In the genomic region with DNA sequence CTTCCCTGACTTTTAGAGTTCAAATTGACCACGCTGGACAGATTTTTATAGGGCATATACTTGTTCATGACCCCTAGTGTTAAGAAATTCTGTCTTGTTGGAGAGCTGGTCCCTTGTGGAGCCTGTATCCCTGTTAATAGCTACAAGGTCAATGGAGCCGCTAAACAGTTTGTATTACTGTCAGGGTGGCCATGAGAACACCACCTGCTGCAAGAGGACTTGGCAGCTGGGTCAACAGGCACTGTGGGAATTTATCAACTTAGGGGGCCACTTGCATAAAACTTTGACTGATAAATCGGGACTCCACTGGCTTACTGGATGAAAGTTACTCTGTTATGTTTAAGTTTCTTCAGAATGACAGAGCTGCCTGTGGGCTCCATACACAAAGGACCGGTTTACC, we compare ENCODE assay signal across 30 mouse cellular contexts.
DNase-seq lines count a peak whose midpoint lies in the region; ATAC-seq and TF ChIP-seq lines count a peak whose summit lies in the region.
"Had no signal": no experiment of that assay in that cellular context is flagged by ENCODE, and none has a peak within 500 bp of the region (broad histone marks: within the 10 kb centered on the region; RNA-seq: fewer than 3 reads in every experiment).

No protein-coding gene starts in this region.

- H3K9ac ChIP-seq in lung, embryonic 14.5 days: no peak overlapping the region
- H3K9ac ChIP-seq: embryonic facial prominence, embryonic 15.5 days; heart, embryonic 13.5 days; hindbrain, embryonic 15.5 days; limb, embryonic 12.5 days; liver, embryonic 15.5 days; midbrain, embryonic 12.5 days had no signal

- DNase-seq in lung, embryonic 14.5 days: no peak
- DNase-seq in lung, adult 18-20 months: no peak
- DNase-seq in ovary, postnatal 36 days (ENCODE audit: low spot score): peak; percentile 6
- no peak for DNase-seq in ovary, postnatal 14 days (ENCODE audit: low spot score)
- DNase-seq in embryonic facial prominence, embryonic 10.5 days (ENCODE audit: low spot score): peak; percentile 44
- peak; percentile 32 for DNase-seq in retina, postnatal 1 day
- no peak for DNase-seq in left cerebral cortex, postnatal 4 days
- DNase-seq in forebrain, embryonic 10.5 days (ENCODE audit: extremely low spot score, low spot score): no peak
- DNase-seq: adrenal gland, postnatal 10 days; cerebellum, adult 8-10 months; cerebellum, postnatal 25 days; gastrocnemius, postnatal 25 days; heart, adult 2 months; heart, postnatal 10 days; kidney, adult 8-10 months; layer of hippocampus, postnatal 36 days; lung, postnatal 10 days; right cerebral cortex, postnatal 25 days; thymus, postnatal 4 days had no signal

- H3K4me1 ChIP-seq in lung, embryonic 14.5 days (ENCODE audit: insufficient read depth): 0 out of 2 replicates have a peak, but pooled peaks cover 2% of the 10 kb centered on the region
- H3K4me1 ChIP-seq in embryonic facial prominence, embryonic 10.5 days: peaks cover 28% of the 10 kb centered on the region
- H3K4me1 ChIP-seq in forebrain, embryonic 10.5 days: peaks cover 18% of the 10 kb centered on the region
- H3K4me1 ChIP-seq: hindbrain, embryonic 15.5 days; liver, embryonic 15.5 days; midbrain, embryonic 12.5 days had no signal

- H3K9me3 ChIP-seq in lung, embryonic 14.5 days (ENCODE audit: low read depth, low read length): no peaks in the 10 kb centered on the region
- no peaks in the 10 kb centered on the region for H3K9me3 ChIP-seq in embryonic facial prominence, embryonic 10.5 days
- H3K9me3 ChIP-seq in forebrain, embryonic 10.5 days: no peaks in the 10 kb centered on the region
- H3K9me3 ChIP-seq: embryonic facial prominence, embryonic 15.5 days; heart, embryonic 13.5 days; hindbrain, embryonic 15.5 days; limb, embryonic 12.5 days; liver, embryonic 15.5 days; midbrain, embryonic 12.5 days had no signal

- H3K27ac ChIP-seq in lung, embryonic 14.5 days (ENCODE audit: low read depth): peak overlapping the region; percentile 71
- H3K27ac ChIP-seq in embryonic facial prominence, embryonic 10.5 days (replicated peaks): no peak overlapping the region
- no peak overlapping the region for H3K27ac ChIP-seq in forebrain, embryonic 10.5 days
- H3K27ac ChIP-seq: embryonic facial prominence, embryonic 15.5 days; heart, adult 2 months; heart, embryonic 13.5 days; hindbrain, embryonic 15.5 days; kidney, postnatal 0 days; limb, embryonic 12.5 days; liver, embryonic 15.5 days; midbrain, embryonic 12.5 days had no signal

- H3K4me3 ChIP-seq in lung, embryonic 14.5 days (ENCODE audit: low read depth, low read length): no peak overlapping the region
- H3K4me3 ChIP-seq in embryonic facial prominence, embryonic 10.5 days: no peak overlapping the region
- H3K4me3 ChIP-seq in forebrain, embryonic 10.5 days: no peak overlapping the region
- H3K4me3 ChIP-seq: embryonic facial prominence, embryonic 15.5 days; heart, adult 2 months; heart, embryonic 13.5 days; hindbrain, embryonic 15.5 days; limb, embryonic 12.5 days; liver, embryonic 15.5 days; midbrain, embryonic 12.5 days; myocyte had no signal

- 8% methylated on average over 4 of the region's 4 CpGs for WGBS in lung, embryonic 14.5 days
- WGBS in embryonic facial prominence, embryonic 10.5 days: 54% methylated on average over 4 of the region's 4 CpGs
- WGBS in forebrain, embryonic 10.5 days: 79% methylated on average over 4 of the region's 4 CpGs

- peak; percentile 52; the same call in 1 of the 2 replicates for ATAC-seq in lung, embryonic 14.5 days (ENCODE audit: insufficient read depth)
- ATAC-seq: forebrain, embryonic 14.5 days; inflammation-experienced regulatory T-cells, adult 6 months; Patski had no signal

- H3K36me3 ChIP-seq in lung, embryonic 14.5 days (ENCODE audit: insufficient read depth): no peaks in the 10 kb centered on the region
- H3K36me3 ChIP-seq in embryonic facial prominence, embryonic 10.5 days (replicated peaks): no peaks in the 10 kb centered on the region
- H3K36me3 ChIP-seq in forebrain, embryonic 10.5 days (replicated peaks): no peaks in the 10 kb centered on the region
- H3K36me3 ChIP-seq: embryonic facial prominence, embryonic 15.5 days; heart, embryonic 13.5 days; hindbrain, embryonic 15.5 days; limb, embryonic 12.5 days; liver, embryonic 15.5 days; midbrain, embryonic 12.5 days had no signal

- H3K27me3 ChIP-seq in lung, embryonic 14.5 days (ENCODE audit: insufficient read depth, low read length): no peaks in the 10 kb centered on the region
- H3K27me3 ChIP-seq in embryonic facial prominence, embryonic 10.5 days (replicated peaks; ENCODE audit: low read depth, poor library complexity, severe bottlenecking): no peaks in the 10 kb centered on the region
- no peaks in the 10 kb centered on the region for H3K27me3 ChIP-seq in forebrain, embryonic 10.5 days (ENCODE audit: poor library complexity, severe bottlenecking)
- H3K27me3 ChIP-seq: embryonic facial prominence, embryonic 15.5 days; heart, embryonic 13.5 days; hindbrain, embryonic 15.5 days; limb, embryonic 12.5 days; liver, embryonic 15.5 days; midbrain, embryonic 12.5 days; Patski had no signal

- no peak overlapping the region for H3K4me2 ChIP-seq in lung, embryonic 14.5 days
- H3K4me2 ChIP-seq: embryonic facial prominence, embryonic 15.5 days; heart, embryonic 13.5 days; hindbrain, embryonic 15.5 days; limb, embryonic 12.5 days; liver, embryonic 15.5 days; midbrain, embryonic 12.5 days had no signal

- intact Hi-C loops in left cerebral cortex, postnatal 4 days (cut with DNase I): no loop called here

- no peak for TF ChIP-seq CTCF in lung, embryonic 14.5 days (IDR thresholded peaks at IDR 0.05; ENCODE audit: low read depth)

Comparison
In these comparisons a context has a peak if more than half of its experiments do, and no peak if none do; other contexts are left out.
1. DNase-seq: peak in ovary, postnatal 36 days (single experiment), embryonic facial prominence, embryonic 10.5 days (single experiment) and retina, postnatal 1 day (single experiment); none in lung, embryonic 14.5 days (single experiment), lung, adult 18-20 months (0 of 2), ovary, postnatal 14 days (single experiment), left cerebral cortex, postnatal 4 days (single experiment) and forebrain, embryonic 10.5 days (single experiment).